Mouse (Mus musculus): ENCODE measurements at regions not wholly inside any gene's neighbourhood (a gene's known extent, or its start where the extent isn't known, plus 50 kb on each side); places are given as distances from the start of the nearest gene placed in this dataset.

DNA sequence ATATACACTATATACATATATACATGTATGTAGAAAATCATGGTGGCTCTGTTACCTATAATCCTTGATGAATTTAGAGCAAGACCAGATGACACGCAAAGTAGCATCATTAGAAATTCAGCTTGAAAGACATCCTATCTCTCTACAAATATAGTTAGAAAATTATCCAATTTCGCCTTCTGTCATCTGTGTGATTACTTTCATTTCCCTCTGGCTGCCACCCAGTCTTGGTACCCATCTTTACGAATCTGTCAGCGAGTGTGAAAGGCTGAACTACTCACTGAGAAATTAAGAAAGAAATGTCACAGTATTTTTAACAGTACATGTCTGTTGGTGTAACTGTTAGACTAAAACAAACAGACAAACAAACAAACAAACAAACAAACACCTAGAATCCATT lies 67.8 kb upstream of the Gm14444 start:
- Histone ChIP-seq H3K4me2 (replicated peaks) (no peak overlapping the region), H3K36me3 (no peaks in the 10 kb centered on the region), H3K9ac (no peak overlapping the region), H3K4me3 (no peak overlapping the region), H3K9me3 (replicated peaks) (no peaks in the 10 kb centered on the region), H3K27me3 (no peaks in the 10 kb centered on the region), H3K27ac (no peak overlapping the region), H3K4me1 (no peaks in the 10 kb centered on the region)
- ATAC-seq (ENCODE audit: low FRiP score): no peak
- 84% methylated on average over 4 of the region's 4 CpGs for WGBS

DNA sequence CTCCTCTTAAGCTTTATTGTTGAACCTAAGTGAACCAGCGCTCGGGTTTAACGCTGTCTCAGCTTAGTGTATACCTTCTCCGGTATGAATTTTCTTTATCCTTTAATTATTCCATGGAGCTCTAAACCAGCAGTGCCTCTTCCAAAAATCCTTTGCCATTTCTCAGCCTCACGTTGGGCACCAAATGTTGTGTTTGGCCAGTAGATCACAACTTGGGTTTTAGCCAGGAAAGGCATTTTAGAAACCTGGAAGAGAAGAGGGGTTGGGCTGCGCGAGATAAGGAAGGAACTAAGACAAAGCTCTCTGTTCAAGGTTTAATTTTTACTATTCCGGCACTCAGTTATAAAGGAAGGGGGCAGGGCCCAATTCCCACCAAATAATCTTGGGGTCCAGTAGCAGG lies 61.9 kb upstream of the Gm14444 start:
- no peak for ATAC-seq (ENCODE audit: low FRiP score)
- 91% methylated on average over 8 of the region's 8 CpGs for WGBS
- H3K4me2 ChIP-seq (replicated peaks): no peak overlapping the region

More for the DNA sequence above, 61.9 kb upstream of the Gm14444 start:
- no peaks in the 10 kb centered on the region for H3K9me3 ChIP-seq (replicated peaks)
- no peak overlapping the region for H3K27ac ChIP-seq
- H3K36me3 ChIP-seq: no peaks in the 10 kb centered on the region
- H3K4me1 ChIP-seq: no peaks in the 10 kb centered on the region
- no peak overlapping the region for H3K9ac ChIP-seq
- no peaks in the 10 kb centered on the region for H3K27me3 ChIP-seq
- H3K4me3 ChIP-seq: no peak overlapping the region

Measured in hindbrain, embryonic 12.5 days (tissue).